Mouse (Mus musculus) MEL (cell line): ENCODE results near the gene H3f3b. TPM values are rescaled to one million over a fixed set of nuclear protein-coding genes. Genes with fewer than 3 reads are reported as not detected.

Experiments used
- DNase-seq: peaks from one replicate; pipeline ENCODE4 v3.0.0; 2011; ENCODE audit warnings: low read depth, low spot score
- H3K27ac ChIP-seq: 2 replicates; pipeline ENCODE4 v1.5.1; 2012; ENCODE audit warnings: low read depth, mild to moderate bottlenecking, control low read depth, low read length, moderate library complexity; ENCODE audit not compliant: control insufficient read depth
- H3K27me3 ChIP-seq, 2 experiments: fragments of 150-350 bp in 1 of 2; sonication (generic) in 1 of 2; 2 replicates each; pipeline ENCODE4 v1.6.1; 2012; ENCODE audit warnings: low read length in 2 of 2, mild to moderate bottlenecking in 2 of 2, improper control_type of control experiment in 1 of 2, moderate library complexity in 1 of 2; ENCODE audit not compliant: insufficient read depth in 2 of 2, control insufficient read depth in 1 of 2
- H3K36me3 ChIP-seq, 2 experiments: 2 replicates each; pipeline ENCODE4 v1.6.1; 2012 to 2014; ENCODE audit warnings: low read length in 2 of 2, improper control_type of control experiment in 1 of 2, inconsistent platforms in 1 of 2, mild to moderate bottlenecking in 1 of 2; ENCODE audit not compliant: insufficient read depth in 2 of 2, control insufficient read depth in 1 of 2
- H3K4me1 ChIP-seq, 2 experiments: fragments of 150-350 bp in 1 of 2; sonication (generic) in 1 of 2; 2 replicates each; pipeline ENCODE4 v1.6.1; 2012; ENCODE audit warnings: low read length in 2 of 2, improper control_type of control experiment in 1 of 2, mild to moderate bottlenecking in 1 of 2; ENCODE audit not compliant: insufficient read depth in 2 of 2, control insufficient read depth in 1 of 2
- H3K4me3 ChIP-seq, 2 experiments: fragments of 150-350 bp in 1 of 2; sonication (generic) in 1 of 2; 2 replicates each; pipeline ENCODE4 v1.5.1; 2012; ENCODE audit warnings: low read depth in 2 of 2, low read length in 2 of 2, mild to moderate bottlenecking in 2 of 2, moderate library complexity in 2 of 2, control low read depth in 1 of 2, improper control_type of control experiment in 1 of 2; ENCODE audit not compliant: control insufficient read depth in 1 of 2, insufficient read depth in 1 of 2
- H3K79me2 ChIP-seq: 2 replicates; pipeline ENCODE4 v1.6.1; 2012; ENCODE audit warnings: mild to moderate bottlenecking, low read length, moderate library complexity; ENCODE audit not compliant: control insufficient read depth, poor library complexity, insufficient read depth
- H3K9ac ChIP-seq: 2 replicates; pipeline ENCODE4 v1.6.1; 2012; ENCODE audit warnings: low read depth, mild to moderate bottlenecking, control low read depth, low read length, moderate library complexity; ENCODE audit not compliant: control insufficient read depth, poor library complexity, severe bottlenecking
- H3K9me3 ChIP-seq: fragments of 150-350 bp; sonication (generic); replicated peaks from 2 replicates; pipeline ENCODE4 v1.6.1; 2012; ENCODE audit warnings: mild to moderate bottlenecking, low read length, improper control_type of control experiment, moderate library complexity; ENCODE audit not compliant: insufficient read depth
- CHD2 ChIP-seq: IDR thresholded peaks from 2 replicates; pipeline ENCODE4 v1.6.1; 2011; ENCODE audit warnings: low read length, improper control_type of control experiment
- E2F4 ChIP-seq: IDR thresholded peaks from 2 replicates; pipeline ENCODE4 v1.6.1; 2011; ENCODE audit warnings: low read depth, low read length, improper control_type of control experiment, borderline replicate concordance
- EP300 ChIP-seq, 2 experiments: IDR thresholded peaks; 2 replicates each; pipeline ENCODE4 v1.6.1; 2011; ENCODE audit warnings: improper control_type of control experiment in 2 of 2, low read length in 2 of 2, low read depth in 1 of 2, mild to moderate bottlenecking in 1 of 2
- JUND ChIP-seq: IDR thresholded peaks from 2 replicates; pipeline ENCODE4 v1.6.1; 2011; ENCODE audit warnings: low read depth, mild to moderate bottlenecking, improper control_type of control experiment, low read length
- MAFK ChIP-seq: IDR thresholded peaks from 2 replicates; pipeline ENCODE4 v1.6.1; 2011; ENCODE audit warnings: low read depth, mild to moderate bottlenecking, low read length, improper control_type of control experiment, borderline replicate concordance
- MAX ChIP-seq: IDR thresholded peaks from 2 replicates; pipeline ENCODE4 v1.6.1; 2011; ENCODE audit warnings: low read length, improper control_type of control experiment
- MAZ ChIP-seq: IDR thresholded peaks from 2 replicates; pipeline ENCODE4 v1.6.1; 2012; ENCODE audit warnings: low read depth, mild to moderate bottlenecking, inconsistent platforms, low read length, improper control_type of control experiment
- MEF2A ChIP-seq: IDR thresholded peaks from 2 replicates; pipeline ENCODE4 v1.6.1; 2014; ENCODE audit warnings: low read depth, mild to moderate bottlenecking, inconsistent platforms, low read length, improper control_type of control experiment; ENCODE audit not compliant: poor library complexity, insufficient replicate concordance, severe bottlenecking; ENCODE audit errors: extremely low read depth
- MYB ChIP-seq: IDR thresholded peaks from 2 replicates; pipeline ENCODE4 v1.6.1; 2011; ENCODE audit warnings: mild to moderate bottlenecking, low read depth, low read length, improper control_type of control experiment
- MYC ChIP-seq: IDR thresholded peaks from 2 replicates; pipeline ENCODE4 v1.6.1; 2011; ENCODE audit warnings: low read depth, mild to moderate bottlenecking, low read length, improper control_type of control experiment, moderate library complexity
- RCOR1 ChIP-seq: IDR thresholded peaks from 2 replicates; pipeline ENCODE4 v1.6.1; 2012; ENCODE audit warnings: low read depth, mild to moderate bottlenecking, inconsistent platforms, low read length, improper control_type of control experiment
- SIN3A ChIP-seq: IDR thresholded peaks from 2 replicates; pipeline ENCODE4 v1.6.1; 2012; ENCODE audit warnings: low read length, improper control_type of control experiment, inconsistent platforms
- TCF12 ChIP-seq: IDR thresholded peaks from 2 replicates; pipeline ENCODE4 v1.6.1; 2014; ENCODE audit warnings: low read depth, mild to moderate bottlenecking, inconsistent platforms, low read length, improper control_type of control experiment, moderate library complexity
- USF1 ChIP-seq: IDR thresholded peaks from 2 replicates; pipeline ENCODE4 v1.6.1; 2014; ENCODE audit warnings: low read depth, mild to moderate bottlenecking, inconsistent platforms, low read length, improper control_type of control experiment, moderate library complexity
- ZC3H11A ChIP-seq: IDR thresholded peaks from 2 replicates; pipeline ENCODE4 v1.6.1; 2012; ENCODE audit warnings: low read depth, mild to moderate bottlenecking, inconsistent platforms, low read length, improper control_type of control experiment
- ZKSCAN1 ChIP-seq: IDR thresholded peaks from 2 replicates; pipeline ENCODE4 v1.6.1; 2012; ENCODE audit warnings: low read depth, mild to moderate bottlenecking, inconsistent platforms, low read length, improper control_type of control experiment, moderate library complexity
- ZMIZ1 ChIP-seq: IDR thresholded peaks from 2 replicates; pipeline ENCODE4 v1.6.1; 2012; ENCODE audit warnings: low read depth, mild to moderate bottlenecking, inconsistent platforms, low read length, improper control_type of control experiment, moderate library complexity
- polyA plus RNA-seq, 2 experiments: library from polyadenylated mRNA; stranded (reverse) in 1 of 2; unstranded in 1 of 2; fragments of >175 nt in 1 of 2; fragments of >200 nt in 1 of 2; gene quantifications; 2 replicates each; pipeline versions ENCODE4 v1.2.1 to v1.2.4; 2012; ENCODE audit warnings: low replicate concordance in 2 of 2, low read depth in 1 of 2; ENCODE audit not compliant: insufficient read length in 2 of 2, insufficient read depth in 1 of 2, missing spikeins in 1 of 2
- total RNA-seq: library from RNA; depleted of rRNA; stranded (reverse); fragments of 300-350 nt; gene quantifications from 2 replicates; pipeline ENCODE4 v1.2.3, GENCODE M21; 2012

H3f3b gene
- total and polyA plus RNA-seq, 3 experiments = 96.6 to 767 (median 498) TPM

DNA sequence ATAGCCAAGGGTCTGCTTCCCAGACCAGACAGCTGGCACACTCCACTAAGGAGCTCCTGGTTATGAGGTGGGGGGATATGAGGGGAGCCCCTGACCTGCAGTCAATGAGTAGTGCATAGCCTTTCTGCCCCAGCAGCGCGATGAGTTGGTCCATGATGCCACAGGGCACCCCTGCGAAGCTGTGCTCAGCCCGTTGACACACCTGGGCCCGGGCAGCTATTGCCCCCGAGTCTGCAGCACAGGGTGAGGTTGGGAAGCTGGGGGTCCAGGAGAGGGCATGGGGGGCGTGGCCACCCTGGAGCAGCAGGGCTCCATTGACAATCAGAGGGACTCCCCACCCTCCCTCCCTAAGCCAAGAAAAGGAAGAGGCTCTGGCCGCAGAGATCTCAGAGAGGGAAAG is 17.6 kb downstream of the H3f3b start:
- TF ChIP-seq MAZ (no peak), TCF12 (no peak), ZC3H11A (no peak), USF1 (no peak), MEF2A (no peak), RCOR1 (no peak), ZKSCAN1 (no peak), E2F4 (no peak), JUND (no peak), EP300 (IDR thresholded peaks at IDR 0.05; ENCODE audit: low read depth in 1 of 2, low read length in 2 of 2) (no peak), MAX (no peak), ZMIZ1 (no peak)
- peaks cover 0 to 13% of the 10 kb centered on the region in 2 experiments; a peak in 2 of 4 replicates for H3K36me3 ChIP-seq

GRCm38 (mm10) chr11:116009661-116010060 is 18.1 kb downstream of the H3f3b start:
- Histone ChIP-seq H3K9ac (no peak overlapping the region), H3K27me3 (no peaks in the 10 kb centered on the region), H3K27ac (no peak overlapping the region)
- no peak for TF ChIP-seq SIN3A
- TF ChIP-seq EP300 (IDR thresholded peaks at IDR 0.05; ENCODE audit: low read depth in 1 of 2, low read length in 2 of 2) = no peak
- no peak for TF ChIP-seq USF1
- TF ChIP-seq MYB = no peak
- no peak for TF ChIP-seq CHD2
- TF ChIP-seq MYC = no peak
- no peak for TF ChIP-seq JUND
- no peak for TF ChIP-seq MAFK
- TF ChIP-seq, all 39 proteins: peak for 0
- Histone ChIP-seq H3K4me1 (peaks cover 3 to 19% of the 10 kb centered on the region in 2 experiments; a peak in 3 of 4 replicates), H3K79me2 (peaks cover 13% of the 10 kb centered on the region), H3K36me3 (peaks cover 0 to 13% of the 10 kb centered on the region in 2 experiments; a peak in 2 of 4 replicates), H3K9me3 (no peaks in the 10 kb centered on the region), H3K4me3 (no peak overlapping the region)
- no peak for DNase-seq

More for the DNA sequence above, 17.6 kb downstream of the H3f3b start:
- DNase-seq = no peak
- Histone ChIP-seq H3K4me1 (peaks cover 3 to 19% of the 10 kb centered on the region in 2 experiments; a peak in 3 of 4 replicates), H3K27me3 (no peaks in the 10 kb centered on the region), H3K27ac (no peak overlapping the region), H3K9ac (no peak overlapping the region), H3K79me2 (peaks cover 13% of the 10 kb centered on the region), H3K4me3 (no peak overlapping the region), H3K9me3 (no peaks in the 10 kb centered on the region)
